Mouse (Mus musculus): ENCODE results near the gene Amz1.

- no peak for TF ChIP-seq CTCF (IDR thresholded peaks at IDR 0.05; ENCODE audit: extremely low read depth, insufficient read depth, low read length)
- TF ChIP-seq POLR2A (IDR thresholded peaks at IDR 0.05; ENCODE audit: extremely low read depth, insufficient read depth, low read length) = no peak
Measured at GRCm38 (mm10) chr5:140688434-140688833, 35.5 kb upstream of the Amz1 start.

All from cortical plate, adult 2 months (tissue).